Mouse (Mus musculus) CH12.LX (cell line): ENCODE measurements around the gene Glrp1. TPM values are rescaled to one million over a fixed set of nuclear protein-coding genes. Genes with fewer than 3 reads are reported as not detected.

Experiments
- DNase-seq: peaks from one replicate; pipeline ENCODE4 v3.0.0-alpha.2; 2013; ENCODE audit errors: extremely low read depth
- H3K27ac ChIP-seq: 2 replicates; pipeline ENCODE4 v1.5.1; 2012; ENCODE audit warnings: low read depth, mild to moderate bottlenecking, control low read depth, moderate library complexity; ENCODE audit not compliant: insufficient read depth
- H3K27me3 ChIP-seq: replicated peaks from 2 replicates; pipeline ENCODE3; 2012; ENCODE audit warnings: inconsistent platforms
- H3K36me3 ChIP-seq, 2 experiments: replicated peaks in 1 of 2; 2 replicates each; pipeline versions ENCODE3 to v1.6.1; 2012; ENCODE audit warnings: inconsistent platforms in 1 of 2, low read length in 1 of 2, mild to moderate bottlenecking in 1 of 2, mixed read lengths in 1 of 2, moderate library complexity in 1 of 2; ENCODE audit not compliant: control insufficient read depth in 1 of 2, insufficient read depth in 1 of 2
- H3K4me1 ChIP-seq, 2 experiments: 2 replicates each; pipeline ENCODE4 v1.6.1; 2012; ENCODE audit warnings: inconsistent platforms in 1 of 2, moderate library complexity in 1 of 2; ENCODE audit not compliant: insufficient read depth in 2 of 2, control insufficient read depth in 1 of 2
- H3K4me2 ChIP-seq: 2 replicates; pipeline ENCODE4 v1.6.1; 2012; ENCODE audit warnings: low read depth, mild to moderate bottlenecking, control low read depth; ENCODE audit not compliant: poor library complexity, insufficient read depth, severe bottlenecking
- H3K4me3 ChIP-seq, 3 experiments: fragments of 150-350 bp in 1 of 3; sonication (generic) in 1 of 3; replicated peaks in 1 of 3; 2 replicates each; pipeline versions ENCODE3 to v1.5.1; 2011 to 2012; ENCODE audit warnings: low read depth in 2 of 3, low read length in 2 of 3, mild to moderate bottlenecking in 2 of 3, moderate library complexity in 2 of 3, control low read depth in 1 of 3, improper control_type of control experiment in 1 of 3, inconsistent platforms in 1 of 3, mixed read lengths in 1 of 3; ENCODE audit not compliant: poor library complexity in 1 of 3
- H3K79me2 ChIP-seq: replicated peaks from 2 replicates; pipeline ENCODE4 v1.6.1; 2012; ENCODE audit warnings: mild to moderate bottlenecking, moderate library complexity; ENCODE audit not compliant: control insufficient read depth, poor library complexity, insufficient read depth, severe bottlenecking; ENCODE audit errors: extremely low read depth
- H3K9ac ChIP-seq: 2 replicates; pipeline ENCODE4 v1.6.1; 2012; ENCODE audit warnings: low read depth, mild to moderate bottlenecking, control low read depth, moderate library complexity; ENCODE audit not compliant: insufficient read depth
- H3K9me3 ChIP-seq: replicated peaks from 2 replicates; pipeline ENCODE3; 2012; ENCODE audit warnings: low read length, inconsistent platforms, mixed read lengths
- BHLHE40 ChIP-seq: IDR thresholded peaks from 2 replicates; pipeline ENCODE4 v1.6.1; 2011; ENCODE audit warnings: mild to moderate bottlenecking, low read depth, low read length, improper control_type of control experiment
- CHD1 ChIP-seq: IDR thresholded peaks from 2 replicates; pipeline ENCODE4 v1.6.1; 2012; ENCODE audit warnings: low read depth, low read length, improper control_type of control experiment, inconsistent platforms
- CHD2 ChIP-seq: IDR thresholded peaks from 2 replicates; pipeline ENCODE4 v1.6.1; 2011; ENCODE audit warnings: low read length, improper control_type of control experiment
- CTCF ChIP-seq, 2 experiments: IDR thresholded peaks in 1 of 2; conservative IDR thresholded peaks in 1 of 2; 2 replicates each; pipeline ENCODE4 v1.5.1; 2011 to 2012; ENCODE audit warnings: low read depth in 2 of 2, low read length in 2 of 2, improper control_type of control experiment in 1 of 2, inconsistent platforms in 1 of 2, mild to moderate bottlenecking in 1 of 2, moderate library complexity in 1 of 2
- EP300 ChIP-seq: IDR thresholded peaks from 2 replicates; pipeline ENCODE4 v1.6.1; 2011; ENCODE audit warnings: low read length, improper control_type of control experiment
- ETS1 ChIP-seq: conservative IDR thresholded peaks from 2 replicates; pipeline ENCODE4 v1.6.1; 2012; ENCODE audit warnings: low read depth, mild to moderate bottlenecking, inconsistent platforms, low read length, improper control_type of control experiment, moderate library complexity
- HCFC1 ChIP-seq: IDR thresholded peaks from 2 replicates; pipeline ENCODE4 v1.6.1; 2012; ENCODE audit warnings: low read depth, mild to moderate bottlenecking, inconsistent platforms, low read length, improper control_type of control experiment
- JUN ChIP-seq: IDR thresholded peaks from 2 replicates; pipeline ENCODE4 v1.6.1; 2011; ENCODE audit warnings: low read depth, mild to moderate bottlenecking, low read length, improper control_type of control experiment, moderate library complexity; ENCODE audit not compliant: insufficient read depth
- MAX ChIP-seq: IDR thresholded peaks from 2 replicates; pipeline ENCODE4 v1.6.1; 2011; ENCODE audit warnings: low read length, improper control_type of control experiment
- MEF2A ChIP-seq: IDR thresholded peaks from 2 replicates; pipeline ENCODE4 v1.6.1; 2014; ENCODE audit warnings: low read depth, mild to moderate bottlenecking, inconsistent platforms, low read length, improper control_type of control experiment, borderline replicate concordance
- MYC ChIP-seq: IDR thresholded peaks from 2 replicates; pipeline ENCODE4 v1.6.1; 2011; ENCODE audit warnings: low read depth, mild to moderate bottlenecking, improper control_type of control experiment, low read length
- NELFE ChIP-seq: IDR thresholded peaks from 2 replicates; pipeline ENCODE4 v1.6.1; 2011; ENCODE audit warnings: low read depth, low read length, improper control_type of control experiment
- PAX5 ChIP-seq: IDR thresholded peaks from 2 replicates; pipeline ENCODE4 v1.6.1; 2012; ENCODE audit warnings: low read length, inconsistent platforms, mixed read lengths
- SIN3A ChIP-seq: IDR thresholded peaks from 2 replicates; pipeline ENCODE4 v1.6.1; 2012; ENCODE audit warnings: low read length, improper control_type of control experiment, inconsistent platforms
- UBTF ChIP-seq: IDR thresholded peaks from 2 replicates; pipeline ENCODE4 v1.6.1; 2012; ENCODE audit warnings: low read depth, mild to moderate bottlenecking, inconsistent platforms, low read length, improper control_type of control experiment, moderate library complexity
- ZC3H11A ChIP-seq: IDR thresholded peaks from 2 replicates; pipeline ENCODE4 v1.6.1; 2012; ENCODE audit warnings: low read depth, mild to moderate bottlenecking, inconsistent platforms, low read length, improper control_type of control experiment
- ZMIZ1 ChIP-seq: IDR thresholded peaks from 2 replicates; pipeline ENCODE4 v1.6.1; 2012; ENCODE audit warnings: low read depth, mild to moderate bottlenecking, inconsistent platforms, low read length, improper control_type of control experiment
- ZNF384 ChIP-seq: IDR thresholded peaks from 2 replicates; pipeline ENCODE4 v1.6.1; 2012; ENCODE audit warnings: low read depth, low read length, improper control_type of control experiment, inconsistent platforms
- dilution Hi-C: fragments of 300-500 bp; cut with MboI; formaldehyde crosslinking; loops from 2 replicates; pipeline ENCODE4 v1.14.3; 2020; ENCODE audit warnings: low sequenced_read_pairs; ENCODE audit not compliant: extremely low pct_unique_long_range_greater_than_20kb, extremely low pct_ligation_motif_present
- in situ Hi-C: fragments of 300-500 bp; cut with MboI; formaldehyde crosslinking; loops from 3 replicates; pipeline ENCODE4 v1.14.3; 2019; ENCODE audit warnings: low sequenced_read_pairs, low pct_ligation_motif_present, low pct_unique_long_range_greater_than_20kb, mixed read lengths
- polyA plus RNA-seq: library from polyadenylated mRNA; unstranded; fragments of >175 nt; gene quantifications from 2 replicates; pipeline ENCODE4 v1.2.1, GENCODE M21; 2012; ENCODE audit warnings: low read depth; ENCODE audit not compliant: insufficient read length
- total RNA-seq, 2 experiments: library from RNA; depleted of rRNA; stranded (reverse); fragments of 300-350 nt in 1 of 2; fragments of >200 nt in 1 of 2; gene quantifications; 2 replicates each; pipeline ENCODE4 v1.2.3; 2012 to 2014

The Glrp1 gene
- total and polyA plus RNA-seq, 3 experiments: 6.3 to 11.7 (median 9.3) TPM

GRCm38 (mm10) chr1:88468335-88468734, 41.5 kb downstream of the Glrp1 start:
- H3K36me3 ChIP-seq: no peaks in the 10 kb centered on the region
- no peak for TF ChIP-seq UBTF
- no peak for TF ChIP-seq ZC3H11A
- no peak for TF ChIP-seq BHLHE40
- TF ChIP-seq SIN3A: no peak
- TF ChIP-seq ZMIZ1: no peak
- TF ChIP-seq CHD2: no peak
- no peak for TF ChIP-seq HCFC1
- no peak for TF ChIP-seq ZNF384
- TF ChIP-seq CTCF (conservative IDR thresholded peaks at IDR 0.05 in 1 of 2, IDR thresholded peaks at IDR 0.05 in 1 of 2; ENCODE audit: low read depth in 2 of 2, low read length in 2 of 2): no peak
- TF ChIP-seq MYC: no peak
- no peak for TF ChIP-seq ETS1
- no peak for TF ChIP-seq CHD1
- TF ChIP-seq NELFE: no peak
- no peak for TF ChIP-seq MEF2A

GRCm38 (mm10) chr1:88467866-88468265, 42.0 kb downstream of the Glrp1 start:
- Histone ChIP-seq H3K4me3 (no peak overlapping the region), H3K27ac (no peak overlapping the region), H3K79me2 (no peaks in the 10 kb centered on the region), H3K9me3 (peaks cover 53% of the 10 kb centered on the region), H3K9ac (no peak overlapping the region), H3K36me3 (no peaks in the 10 kb centered on the region), H3K4me1 (peaks cover 0 to 2% of the 10 kb centered on the region in 2 experiments; a peak in 1 of 4 replicates), H3K27me3 (no peaks in the 10 kb centered on the region), H3K4me2 (no peak overlapping the region)
- in situ Hi-C loops: no loop called here
- no peak for DNase-seq
- dilution Hi-C loops: no loop called here
- TF ChIP-seq EP300 (no peak), SIN3A (no peak), JUN (no peak), CTCF (conservative IDR thresholded peaks at IDR 0.05 in 1 of 2, IDR thresholded peaks at IDR 0.05 in 1 of 2; ENCODE audit: low read depth in 2 of 2, low read length in 2 of 2) (no peak), HCFC1 (no peak), MAX (no peak), PAX5 (no peak)

More at GRCm38 (mm10) chr1:88468335-88468734, 41.5 kb downstream of the Glrp1 start:
- Histone ChIP-seq H3K9ac (no peak overlapping the region), H3K9me3 (peaks cover 57% of the 10 kb centered on the region), H3K27ac (no peak overlapping the region), H3K27me3 (no peaks in the 10 kb centered on the region), H3K4me1 (peaks cover 0 to 2% of the 10 kb centered on the region in 2 experiments; a peak in 1 of 4 replicates), H3K4me3 (no peak overlapping the region), H3K79me2 (no peaks in the 10 kb centered on the region), H3K4me2 (no peak overlapping the region)
- no peak for DNase-seq
- in situ Hi-C loops (no loop called here), dilution Hi-C loops (no loop called here)
